Mouse (Mus musculus): Measurements from ENCODE around the gene Slc29a1. TPM values are rescaled to one million over a fixed set of nuclear protein-coding genes. Genes with fewer than 3 reads are reported as not detected.

The Slc29a1 gene
- total RNA-seq, 1 experiment: 321 TPM

DNA sequence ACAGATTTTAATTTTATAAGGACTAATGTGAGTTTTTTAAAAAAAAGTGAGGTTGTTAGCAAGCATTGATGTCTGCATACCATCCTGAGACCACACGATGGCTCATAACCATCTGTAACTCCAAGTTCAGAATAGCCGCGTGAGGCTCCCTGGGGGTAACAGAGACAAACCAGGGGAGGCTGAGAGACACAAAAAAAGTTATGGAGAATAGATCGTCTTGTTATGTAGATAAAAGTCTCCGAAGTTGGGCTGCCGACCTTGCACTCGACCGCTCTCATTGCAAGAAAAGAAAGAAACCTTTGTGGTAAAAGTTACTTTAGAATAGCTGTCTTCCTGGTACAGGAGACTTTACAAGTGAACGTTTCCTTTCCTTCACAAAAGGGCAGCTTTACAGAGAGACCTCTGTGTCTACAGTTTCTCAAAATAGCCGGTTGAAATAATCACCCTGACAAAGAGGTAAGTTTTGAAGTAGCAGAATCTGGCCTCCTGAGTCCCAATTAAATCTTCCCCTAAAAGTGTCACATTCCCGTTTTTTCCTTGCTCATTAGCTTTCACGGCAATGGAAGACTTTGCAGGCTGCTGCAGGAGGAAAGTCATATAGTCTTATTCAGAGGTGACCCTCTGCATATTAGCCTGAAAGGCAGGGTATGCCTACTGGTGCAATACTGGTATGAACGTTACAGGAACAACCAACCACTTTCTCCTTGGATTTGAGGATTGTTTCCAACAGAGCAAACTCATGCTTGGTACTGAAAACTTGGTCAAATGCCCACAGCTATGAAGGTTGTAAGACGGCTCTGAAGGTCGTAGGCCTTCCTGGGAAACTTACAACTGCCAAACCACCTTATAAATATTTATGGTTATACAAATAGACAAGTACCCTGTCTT lies 7.8 kb upstream of the Slc29a1 start:
- 0 out of 2 replicates have a peak, but pooled peaks have one; percentile 17 for TF ChIP-seq HCFC1 (IDR thresholded peaks at IDR 0.05; ENCODE audit: borderline replicate concordance, insufficient read depth, low read length)
- TF ChIP-seq ZNF384 (IDR thresholded peaks at IDR 0.05; ENCODE audit: low read depth, low read length): peak; percentile 53; the same call in 1 of the 2 replicates
- TF ChIP-seq MAFK (IDR thresholded peaks at IDR 0.05; ENCODE audit: insufficient read depth, low read depth, low read length): 0 out of 2 replicates have a peak, but pooled peaks have one; percentile 30
- peak; percentile 55 for TF ChIP-seq CHD2 (IDR thresholded peaks at IDR 0.05; ENCODE audit: low read depth, low read length)
- TF ChIP-seq ZC3H11A (IDR thresholded peaks at IDR 0.05; ENCODE audit: borderline replicate concordance, low read depth, low read length): no peak
- Histone ChIP-seq H3K27ac (ENCODE audit: insufficient read depth, low read depth, low read length, poor library complexity, severe bottlenecking) (peak overlapping the region; percentile 91; the same call in 1 of the 2 replicates), H3K9me3 (ENCODE audit: control insufficient read depth, insufficient read depth, low read depth, low read length) (no peaks in the 10 kb centered on the region), H3K4me1 (ENCODE audit: control insufficient read depth in 2 of 2, insufficient read depth in 2 of 2, low read length in 2 of 2, poor library complexity in 1 of 2) (peaks cover 17 to 24% of the 10 kb centered on the region in 2 experiments), H3K4me3 (ENCODE audit: insufficient read depth in 1 of 2, low read depth in 1 of 2, low read length in 2 of 2, poor library complexity in 1 of 2, severe bottlenecking in 1 of 2) (no peak overlapping the region), H3K36me3 (ENCODE audit: control insufficient read depth, insufficient read depth, low read length, poor library complexity, severe bottlenecking) (no peaks in the 10 kb centered on the region), H3K9ac (ENCODE audit: insufficient read depth, low read depth, low read length, poor library complexity, severe bottlenecking) (peak overlapping the region; percentile 14; the same call in 1 of the 2 replicates)
- in situ Hi-C loops (cut with MboI; ENCODE audit: low sequenced_read_pairs in 2 of 2, unreplicated experiment in 2 of 2): no loop called here
- peak; percentile 68 for DNase-seq (ENCODE audit: low read depth, low spot score)

DNA sequence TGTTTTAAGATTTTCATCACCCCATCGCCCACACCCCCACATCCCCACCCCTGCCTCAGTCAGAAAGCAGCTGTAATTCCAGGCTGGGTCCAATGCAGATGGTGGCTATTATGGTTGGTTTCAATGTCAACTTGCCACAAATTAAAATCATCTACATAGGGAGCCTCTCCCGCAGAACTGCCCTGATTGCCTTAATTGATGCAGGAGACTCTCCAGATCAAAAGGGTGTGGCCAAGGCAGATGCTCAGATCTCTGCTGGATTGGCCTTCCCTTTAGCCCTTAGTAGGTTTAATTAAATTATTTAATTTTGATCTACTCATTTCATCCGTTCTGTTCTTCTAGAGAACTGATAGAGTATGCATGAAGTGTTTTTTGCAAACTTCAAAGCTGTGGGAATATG lies 3.6 kb upstream of the Slc29a1 start:
- Histone ChIP-seq H3K27ac (ENCODE audit: insufficient read depth, low read depth, low read length, poor library complexity, severe bottlenecking) (peak overlapping the region; percentile 56; the same call in 1 of the 2 replicates), H3K36me3 (ENCODE audit: control insufficient read depth, insufficient read depth, low read length, poor library complexity, severe bottlenecking) (0 out of 2 replicates have a peak, but pooled peaks cover 5% of the 10 kb centered on the region), H3K4me1 (ENCODE audit: control insufficient read depth in 2 of 2, insufficient read depth in 2 of 2, low read length in 2 of 2, poor library complexity in 1 of 2) (peaks cover 9 to 10% of the 10 kb centered on the region in 2 experiments; a peak in 2 of 4 replicates), H3K4me3 (ENCODE audit: insufficient read depth in 1 of 2, low read depth in 1 of 2, low read length in 2 of 2, poor library complexity in 1 of 2, severe bottlenecking in 1 of 2) (no peak overlapping the region), H3K9ac (ENCODE audit: insufficient read depth, low read depth, low read length, poor library complexity, severe bottlenecking) (no peak overlapping the region), H3K9me3 (ENCODE audit: control insufficient read depth, insufficient read depth, low read depth, low read length) (no peaks in the 10 kb centered on the region)
- TF ChIP-seq ZNF384 (IDR thresholded peaks at IDR 0.05; ENCODE audit: low read depth, low read length): no peak
- TF ChIP-seq CHD2 (IDR thresholded peaks at IDR 0.05; ENCODE audit: low read depth, low read length): no peak
- no peak for TF ChIP-seq ZC3H11A (IDR thresholded peaks at IDR 0.05; ENCODE audit: borderline replicate concordance, low read depth, low read length)
- TF ChIP-seq MAFK (IDR thresholded peaks at IDR 0.05; ENCODE audit: insufficient read depth, low read depth, low read length): no peak
- no peak for TF ChIP-seq HCFC1 (IDR thresholded peaks at IDR 0.05; ENCODE audit: borderline replicate concordance, insufficient read depth, low read length)
- in situ Hi-C loops (cut with MboI; ENCODE audit: low sequenced_read_pairs in 2 of 2, unreplicated experiment in 2 of 2): no loop called here
- no peak for DNase-seq (ENCODE audit: low read depth, low spot score)

DNA sequence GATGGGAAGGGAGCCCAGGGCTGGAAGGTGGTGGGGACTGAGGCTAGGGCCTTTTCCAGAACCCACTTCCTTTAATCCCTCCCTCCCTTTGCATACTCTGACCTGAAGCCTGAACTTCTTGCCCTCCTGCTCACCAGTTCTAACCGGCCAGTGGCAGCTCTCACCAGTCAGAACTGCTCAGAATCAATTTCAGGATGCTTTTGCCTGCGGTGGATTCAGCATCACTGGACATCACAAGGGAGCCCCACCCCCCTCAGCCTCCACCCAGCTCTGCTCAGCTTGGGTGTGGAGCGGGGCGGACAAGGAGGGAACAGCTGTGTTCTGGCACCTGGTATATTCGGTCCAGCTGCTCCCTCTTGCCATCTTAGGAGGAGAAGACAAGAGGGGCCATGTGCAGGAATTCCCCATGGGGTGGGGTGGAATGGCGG lies 2.5 kb upstream of the Slc29a1 start, which contains the start of gene Mymx:
TSS of gene Mymx (minus strand) at position 226 of the 428 bp plus-strand sequence.
- H3K27ac ChIP-seq (ENCODE audit: insufficient read depth, low read depth, low read length, poor library complexity, severe bottlenecking): peak within 1 kb of the TSS; percentile 95
- no peak for TF ChIP-seq ZNF384 (IDR thresholded peaks at IDR 0.05; ENCODE audit: low read depth, low read length)
- 0 out of 2 replicates have a peak, but pooled peaks have one; percentile 34 for TF ChIP-seq CHD2 (IDR thresholded peaks at IDR 0.05; ENCODE audit: low read depth, low read length)
- no peak for TF ChIP-seq MAFK (IDR thresholded peaks at IDR 0.05; ENCODE audit: insufficient read depth, low read depth, low read length)
- H3K4me3 ChIP-seq (ENCODE audit: insufficient read depth in 1 of 2, low read depth in 1 of 2, low read length in 2 of 2, poor library complexity in 1 of 2, severe bottlenecking in 1 of 2): peak within 1 kb of the TSS; percentile 62 to 72
- H3K4me1 ChIP-seq (ENCODE audit: control insufficient read depth in 2 of 2, insufficient read depth in 2 of 2, low read length in 2 of 2, poor library complexity in 1 of 2): peaks cover 10% of the 10 kb centered on the region in 2 experiments; a peak in 3 of 4 replicates
- H3K9me3 ChIP-seq (ENCODE audit: control insufficient read depth, insufficient read depth, low read depth, low read length): no peaks in the 10 kb centered on the region
- H3K9ac ChIP-seq (ENCODE audit: insufficient read depth, low read depth, low read length, poor library complexity, severe bottlenecking): peak within 1 kb of the TSS; percentile 79
- in situ Hi-C loops (cut with MboI; ENCODE audit: low sequenced_read_pairs in 2 of 2, unreplicated experiment in 2 of 2): no loop called here
- H3K36me3 ChIP-seq (ENCODE audit: control insufficient read depth, insufficient read depth, low read length, poor library complexity, severe bottlenecking): 0 out of 2 replicates have a peak, but pooled peaks cover 5% of the 10 kb centered on the region
- DNase-seq (ENCODE audit: low read depth, low spot score): peak; percentile 98

DNA sequence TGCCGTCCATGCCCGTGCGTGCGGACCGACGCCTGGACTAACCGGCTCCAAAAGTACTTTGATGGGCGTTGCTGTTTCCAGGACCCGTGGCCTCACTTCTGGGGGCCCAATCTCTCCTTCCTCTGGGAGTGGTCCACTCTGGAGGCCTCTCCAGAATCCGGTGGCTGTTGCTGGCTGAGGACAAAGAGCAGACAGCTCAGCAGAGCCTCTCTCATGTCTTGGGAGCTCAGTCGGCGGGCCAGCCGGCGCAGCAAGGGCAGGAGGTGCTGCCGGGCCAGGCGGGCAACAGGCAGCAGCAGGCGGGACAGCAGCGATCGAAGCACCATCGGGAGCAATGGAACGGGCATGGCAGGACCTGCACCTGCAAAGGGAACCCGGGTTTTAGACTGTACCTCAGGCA lies 1.9 kb upstream of the Slc29a1 start:
- Histone ChIP-seq H3K36me3 (ENCODE audit: control insufficient read depth, insufficient read depth, low read length, poor library complexity, severe bottlenecking) (0 out of 2 replicates have a peak, but pooled peaks cover 5% of the 10 kb centered on the region), H3K9ac (ENCODE audit: insufficient read depth, low read depth, low read length, poor library complexity, severe bottlenecking) (peak overlapping the region; percentile 79), H3K9me3 (ENCODE audit: control insufficient read depth, insufficient read depth, low read depth, low read length) (no peaks in the 10 kb centered on the region), H3K4me1 (ENCODE audit: control insufficient read depth in 2 of 2, insufficient read depth in 2 of 2, low read length in 2 of 2, poor library complexity in 1 of 2) (peaks cover 7 to 15% of the 10 kb centered on the region in 2 experiments), H3K27ac (ENCODE audit: insufficient read depth, low read depth, low read length, poor library complexity, severe bottlenecking) (peak overlapping the region; percentile 83), H3K4me3 (ENCODE audit: insufficient read depth in 1 of 2, low read depth in 1 of 2, low read length in 2 of 2, poor library complexity in 1 of 2, severe bottlenecking in 1 of 2) (peak overlapping the region; percentile 62 to 72)
- DNase-seq (ENCODE audit: low read depth, low spot score): no peak
- in situ Hi-C loops (cut with MboI; ENCODE audit: low sequenced_read_pairs in 2 of 2, unreplicated experiment in 2 of 2): no loop called here
- TF ChIP-seq MAFK (IDR thresholded peaks at IDR 0.05; ENCODE audit: insufficient read depth, low read depth, low read length) (no peak), CHD2 (IDR thresholded peaks at IDR 0.05; ENCODE audit: low read depth, low read length) (no peak), ZNF384 (IDR thresholded peaks at IDR 0.05; ENCODE audit: low read depth, low read length) (no peak), HCFC1 (IDR thresholded peaks at IDR 0.05; ENCODE audit: borderline replicate concordance, insufficient read depth, low read length) (no peak), ZC3H11A (IDR thresholded peaks at IDR 0.05; ENCODE audit: borderline replicate concordance, low read depth, low read length) (no peak)

Data from ES-E14 (cell line).